Mouse (Mus musculus) limb, embryonic 11.5 days (tissue): Measurements from ENCODE around the gene Apba2. TPM values are rescaled to one million over a fixed set of nuclear protein-coding genes. Genes with fewer than 3 reads are reported as not detected.

Experiments
- ATAC-seq: fragments of 200-750 bp; cut with Nextera tagmentation; 2 replicates; pipeline ENCODE4 v1.8.0; 2017; ENCODE audit warnings: low read depth; ENCODE audit not compliant: insufficient number of reproducible peaks, low FRiP score, low TSS enrichment
- DNase-seq: peaks from one replicate; pipeline ENCODE4 v3.0.0-alpha.2; 2015; ENCODE audit warnings: low spot score
- H3K27ac ChIP-seq: fragments of 300-500 bp; sonication (generic); replicated peaks from 2 replicates; pipeline ENCODE4 v1.5.1; 2014; ENCODE audit warnings: low read depth, mild to moderate bottlenecking, low read length
- H3K27me3 ChIP-seq: fragments of 300-500 bp; sonication (generic); 2 replicates; pipeline ENCODE4 v1.6.1; 2014; ENCODE audit warnings: mild to moderate bottlenecking, low read length, mixed read lengths; ENCODE audit not compliant: control insufficient read depth, insufficient read depth
- H3K36me3 ChIP-seq: fragments of 300-500 bp; sonication (generic); 2 replicates; pipeline ENCODE4 v1.6.1; 2014; ENCODE audit warnings: mild to moderate bottlenecking, low read length, moderate library complexity, mixed read lengths; ENCODE audit not compliant: control insufficient read depth, insufficient read depth
- H3K4me1 ChIP-seq: fragments of 300-500 bp; sonication (generic); 2 replicates; pipeline ENCODE4 v1.6.1; 2014; ENCODE audit warnings: low read length, mixed read lengths; ENCODE audit not compliant: control insufficient read depth, insufficient read depth
- H3K4me2 ChIP-seq: fragments of 300-500 bp; sonication (generic); 2 replicates; pipeline ENCODE4 v1.6.1; 2014; ENCODE audit warnings: low read depth, mild to moderate bottlenecking, moderate library complexity; ENCODE audit not compliant: severe bottlenecking
- H3K4me3 ChIP-seq: fragments of 300-500 bp; sonication (generic); 2 replicates; pipeline ENCODE4 v1.5.1; 2014; ENCODE audit warnings: low read depth, low read length
- H3K9ac ChIP-seq: fragments of 300-500 bp; sonication (generic); 2 replicates; pipeline ENCODE4 v1.6.1; 2014; ENCODE audit warnings: mild to moderate bottlenecking, low read length
- H3K9me3 ChIP-seq: fragments of 300-500 bp; sonication (generic); 2 replicates; pipeline ENCODE4 v1.6.1; 2016; ENCODE audit warnings: low read length; ENCODE audit not compliant: control insufficient read depth
- WGBS: fragments of 180-500 bp; shearing (Covaris S2); extraction: QIAGEN DNeasy Blood & Tissue Kit; methylation state at CpG from one replicate; pipeline ENCODE4 v1.1.7; 2014; 5-methylcytosine and 5-hydroxymethylcytosine counted together
- polyA plus RNA-seq: library from polyadenylated mRNA; unstranded; fragments of >200 nt; fragmentation: Nextera tagmentation; extraction: Ambion mirVana; gene quantifications from 2 replicates; pipeline ENCODE4 v1.2.1, GENCODE M21; 2014

The Apba2 gene
- polyA plus RNA-seq, 1 experiment from 2014 or later: 6.3 TPM

GRCm38 (mm10) chr7:64515891-64516290, 14.4 kb downstream of the Apba2 start:
- Histone ChIP-seq H3K4me1 (no peaks in the 10 kb centered on the region), H3K4me2 (no peak overlapping the region), H3K9me3 (no peaks in the 10 kb centered on the region), H3K27ac (no peak overlapping the region), H3K27me3 (no peaks in the 10 kb centered on the region), H3K9ac (no peak overlapping the region), H3K36me3 (no peaks in the 10 kb centered on the region), H3K4me3 (no peak overlapping the region)
- DNase-seq (no peak), ATAC-seq (no peak)
- WGBS: 93% methylated on average over 4 of the region's 4 CpGs

- Histone ChIP-seq H3K27ac (no peak overlapping the region), H3K27me3 (no peaks in the 10 kb centered on the region), H3K9ac (no peak overlapping the region), H3K4me3 (no peak overlapping the region), H3K36me3 (no peaks in the 10 kb centered on the region), H3K9me3 (no peaks in the 10 kb centered on the region), H3K4me1 (no peaks in the 10 kb centered on the region), H3K4me2 (no peak overlapping the region)
- DNase-seq (no peak), ATAC-seq (no peak)
- 63% methylated on average over 4 of the region's 4 CpGs for WGBS
Observed at GRCm38 (mm10) chr7:64519091-64519490, 17.6 kb downstream of the Apba2 start.

DNA sequence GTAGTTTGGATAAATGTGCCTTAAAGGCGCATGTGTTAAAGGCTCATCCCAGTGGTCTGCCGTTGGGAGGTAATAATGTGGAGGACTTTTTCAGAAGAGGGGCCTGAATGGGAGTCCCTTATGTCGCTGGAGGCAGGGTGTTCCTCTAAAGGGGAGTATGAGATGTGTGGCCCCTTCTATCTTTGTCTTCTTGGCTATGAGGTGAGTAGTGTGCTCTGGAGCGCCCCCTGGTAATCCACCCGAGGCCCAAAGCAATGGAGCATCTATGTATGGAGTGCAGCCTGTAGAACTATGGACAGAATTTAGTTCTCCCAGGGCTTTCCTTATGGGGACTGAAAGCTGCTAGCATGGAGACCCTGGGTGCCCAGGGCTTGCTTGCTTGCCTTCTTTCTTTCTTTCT, 18.0 kb downstream of the Apba2 start:
- no peaks in the 10 kb centered on the region for H3K9me3 ChIP-seq
- no peak overlapping the region for H3K27ac ChIP-seq
- no peak overlapping the region for H3K9ac ChIP-seq
- ATAC-seq (no peak), DNase-seq (no peak)
- H3K4me3 ChIP-seq: no peak overlapping the region
- H3K4me2 ChIP-seq: no peak overlapping the region
- no peaks in the 10 kb centered on the region for H3K27me3 ChIP-seq
- 52% methylated on average over 5 of the region's 5 CpGs for WGBS
- no peaks in the 10 kb centered on the region for H3K4me1 ChIP-seq
- no peaks in the 10 kb centered on the region for H3K36me3 ChIP-seq

GRCm38 (mm10) chr7:64521695-64522408, 20.3 kb downstream of the Apba2 start:
- no peak for DNase-seq

GRCm38 (mm10) chr7:64522409-64522730, 20.9 kb downstream of the Apba2 start:
- Histone ChIP-seq H3K4me2 (no peak overlapping the region), H3K27me3 (no peaks in the 10 kb centered on the region), H3K36me3 (no peaks in the 10 kb centered on the region), H3K4me3 (no peak overlapping the region), H3K9ac (no peak overlapping the region), H3K9me3 (no peaks in the 10 kb centered on the region), H3K4me1 (no peaks in the 10 kb centered on the region), H3K27ac (no peak overlapping the region)
- ATAC-seq (no peak), DNase-seq (no peak)
- WGBS: 25% methylated on average over 1 of the region's 1 CpGs

More at GRCm38 (mm10) chr7:64521695-64522408, 20.3 kb downstream of the Apba2 start:
- 79% methylated on average over 5 of the region's 5 CpGs for WGBS
- Histone ChIP-seq H3K9me3 (no peaks in the 10 kb centered on the region), H3K36me3 (no peaks in the 10 kb centered on the region), H3K27ac (no peak overlapping the region), H3K4me3 (no peak overlapping the region), H3K4me1 (no peaks in the 10 kb centered on the region), H3K27me3 (no peaks in the 10 kb centered on the region), H3K9ac (no peak overlapping the region), H3K4me2 (no peak overlapping the region)
- ATAC-seq: no peak

DNA sequence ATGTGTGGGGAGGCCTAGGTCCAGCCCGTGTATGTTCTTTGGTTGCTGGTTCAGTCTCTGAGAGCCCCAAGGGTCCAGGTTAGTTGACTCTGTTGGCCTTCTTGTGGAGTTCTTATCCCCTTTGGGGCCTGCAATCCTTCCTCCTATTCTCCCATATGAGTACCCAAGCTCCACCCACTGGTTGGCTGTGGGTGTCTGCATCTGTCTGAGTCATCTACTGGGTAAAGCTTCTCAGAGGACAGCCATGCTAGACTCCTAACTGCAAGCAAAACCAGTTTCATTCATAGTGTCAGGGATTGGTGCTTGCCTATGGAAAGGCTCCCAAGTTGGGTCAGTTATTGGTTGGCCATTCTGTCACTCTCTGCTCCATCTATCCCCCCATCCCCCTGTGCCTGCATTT, 29.8 kb downstream of the Apba2 start:
- WGBS: 88% methylated on average over 1 of the region's 1 CpGs
- Histone ChIP-seq H3K9me3 (no peaks in the 10 kb centered on the region), H3K27me3 (no peaks in the 10 kb centered on the region), H3K4me2 (no peak overlapping the region), H3K27ac (no peak overlapping the region), H3K4me1 (no peaks in the 10 kb centered on the region), H3K36me3 (no peaks in the 10 kb centered on the region), H3K9ac (no peak overlapping the region), H3K4me3 (no peak overlapping the region)
- DNase-seq: no peak
- no peak for ATAC-seq

- no peak for DNase-seq
- H3K4me1 ChIP-seq: no peaks in the 10 kb centered on the region
- H3K9me3 ChIP-seq: no peaks in the 10 kb centered on the region
- no peak for ATAC-seq
- no peak overlapping the region for H3K4me3 ChIP-seq
- H3K27ac ChIP-seq: no peak overlapping the region
- H3K4me2 ChIP-seq: no peak overlapping the region
- no peaks in the 10 kb centered on the region for H3K27me3 ChIP-seq
- WGBS: 87% methylated on average over 6 of the region's 6 CpGs
- no peak overlapping the region for H3K9ac ChIP-seq
- H3K36me3 ChIP-seq: no peaks in the 10 kb centered on the region
Observed at GRCm38 (mm10) chr7:64533374-64533773, 31.9 kb downstream of the Apba2 start.

DNA sequence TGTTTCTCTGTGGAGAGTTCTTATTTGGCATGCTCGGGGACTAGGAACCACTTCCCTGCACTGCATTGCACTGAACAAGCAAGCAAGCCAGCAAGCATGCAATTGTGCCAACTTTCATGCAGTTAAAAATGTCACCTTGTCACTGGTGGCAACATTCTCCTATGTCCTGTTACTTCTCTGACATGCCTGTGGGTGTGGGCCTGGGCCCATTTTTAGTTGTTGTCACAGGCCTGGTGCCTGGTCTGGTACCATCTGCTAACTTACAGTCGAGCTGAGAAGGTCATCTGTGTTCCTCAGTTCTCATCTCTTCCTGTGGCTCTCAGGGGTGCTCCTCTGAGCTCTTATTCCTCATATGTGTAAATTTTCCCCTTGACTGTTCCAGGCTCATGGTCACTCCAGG, 33.8 kb downstream of the Apba2 start:
- ATAC-seq (no peak), DNase-seq (no peak)
- Histone ChIP-seq H3K36me3 (no peaks in the 10 kb centered on the region), H3K4me3 (no peak overlapping the region), H3K9me3 (no peaks in the 10 kb centered on the region), H3K27ac (no peak overlapping the region), H3K4me1 (no peaks in the 10 kb centered on the region), H3K9ac (no peak overlapping the region), H3K4me2 (no peak overlapping the region), H3K27me3 (no peaks in the 10 kb centered on the region)
- 78% methylated on average over 2 of the region's 2 CpGs for WGBS
